ENCODE assay signal across 22 mouse cellular contexts in the genomic region with DNA sequence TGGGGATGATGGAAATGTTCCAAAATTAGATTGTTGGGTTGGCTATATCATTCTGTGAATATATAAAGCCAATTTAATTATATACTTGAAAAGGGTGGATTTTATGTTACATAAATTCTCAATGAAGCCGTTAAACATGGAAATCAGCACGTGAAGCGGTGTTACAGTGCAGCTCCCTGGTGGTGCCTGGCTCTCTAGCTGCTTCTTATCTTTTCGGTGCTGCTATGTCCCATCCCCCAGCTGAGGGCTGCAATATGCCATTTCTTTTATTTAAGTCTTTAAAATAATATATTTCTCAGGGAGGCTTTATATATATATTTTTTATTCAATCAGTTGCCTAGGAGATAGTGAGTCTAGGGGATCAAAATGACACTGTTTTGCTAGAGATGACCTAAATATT.
DNase-seq lines count a peak whose midpoint lies in the region; ATAC-seq lines count a peak whose summit lies in the region.
"Had no signal": no experiment of that assay in that cellular context is flagged by ENCODE, and none has a peak within 500 bp of the region (broad histone marks: within the 10 kb centered on the region; RNA-seq: fewer than 3 reads in every experiment).

No protein-coding gene starts in this region.

- no peak for DNase-seq in hindbrain, embryonic 11.5 days (ENCODE audit: low spot score)
- peak; percentile 46 for DNase-seq in midbrain, embryonic 14.5 days
- no peak for DNase-seq in midbrain, embryonic 10.5 days (ENCODE audit: low spot score)
- DNase-seq: adrenal gland, adult 8-10 months; adrenal gland, postnatal 36 days; B cell, adult 2 months; cerebellum, adult 11 months; cerebellum, adult 8-10 months; cerebellum, postnatal 14 days; embryo, embryonic 11 days; gastrocnemius, adult 2 months; gastrocnemius, postnatal 25 days had no signal

- 75% methylated on average over 4 of the region's 4 CpGs for WGBS in forebrain, embryonic 13.5 days
- WGBS in forebrain, embryonic 16.5 days: 69% methylated on average over 4 of the region's 4 CpGs
- 70% methylated on average over 4 of the region's 4 CpGs for WGBS in hindbrain, embryonic 13.5 days
- 87% methylated on average over 4 of the region's 4 CpGs for WGBS in hindbrain, embryonic 11.5 days
- 63% methylated on average over 4 of the region's 4 CpGs for WGBS in midbrain, embryonic 14.5 days
- 92% methylated on average over 4 of the region's 4 CpGs for WGBS in midbrain, embryonic 10.5 days

- H3K27me3 ChIP-seq in forebrain, embryonic 13.5 days: peaks cover 4% of the 10 kb centered on the region; the same call in 1 of the 2 replicates
- no peaks in the 10 kb centered on the region; the same call in 1 of the 2 replicates for H3K27me3 ChIP-seq in forebrain, embryonic 16.5 days (replicated peaks; ENCODE audit: control insufficient read depth, insufficient read depth, low read length)
- H3K27me3 ChIP-seq in hindbrain, embryonic 13.5 days: peaks cover 19% of the 10 kb centered on the region; the same call in 1 of the 2 replicates
- no peaks in the 10 kb centered on the region; the same call in 1 of the 2 replicates for H3K27me3 ChIP-seq in hindbrain, embryonic 11.5 days (ENCODE audit: control insufficient read depth, insufficient read depth, low read length)
- H3K27me3 ChIP-seq in midbrain, embryonic 14.5 days (ENCODE audit: control insufficient read depth, insufficient read depth, low read length): no peaks in the 10 kb centered on the region
- peaks cover 91% of the 10 kb centered on the region for H3K27me3 ChIP-seq in midbrain, embryonic 10.5 days (ENCODE audit: low read depth, poor library complexity, severe bottlenecking)
- H3K27me3 ChIP-seq: embryonic facial prominence, embryonic 15.5 days; heart, embryonic 12.5 days; hindbrain, embryonic 15.5 days had no signal

- H3K36me3 ChIP-seq in forebrain, embryonic 13.5 days (ENCODE audit: poor library complexity, severe bottlenecking): no peaks in the 10 kb centered on the region
- no peaks in the 10 kb centered on the region for H3K36me3 ChIP-seq in forebrain, embryonic 16.5 days (ENCODE audit: control insufficient read depth, insufficient read depth)
- H3K36me3 ChIP-seq in hindbrain, embryonic 13.5 days: no peaks in the 10 kb centered on the region
- H3K36me3 ChIP-seq in hindbrain, embryonic 11.5 days (ENCODE audit: control insufficient read depth, insufficient read depth, low read length): no peaks in the 10 kb centered on the region
- no peaks in the 10 kb centered on the region for H3K36me3 ChIP-seq in midbrain, embryonic 14.5 days (ENCODE audit: control insufficient read depth, insufficient read depth, low read length)
- H3K36me3 ChIP-seq in midbrain, embryonic 10.5 days: no peaks in the 10 kb centered on the region
- H3K36me3 ChIP-seq: embryonic facial prominence, embryonic 15.5 days; heart, embryonic 12.5 days; hindbrain, embryonic 15.5 days had no signal

- no peak overlapping the region for H3K27ac ChIP-seq in forebrain, embryonic 13.5 days
- H3K27ac ChIP-seq in forebrain, embryonic 16.5 days (ENCODE audit: low read length): no peak overlapping the region
- peak overlapping the region; percentile 35; the same call in 1 of the 2 replicates for H3K27ac ChIP-seq in hindbrain, embryonic 13.5 days
- no peak overlapping the region for H3K27ac ChIP-seq in hindbrain, embryonic 11.5 days (ENCODE audit: low read depth, low read length)
- peak overlapping the region; percentile 14; the same call in 1 of the 2 replicates for H3K27ac ChIP-seq in midbrain, embryonic 14.5 days (replicated peaks; ENCODE audit: low read depth, low read length)
- no peak overlapping the region for H3K27ac ChIP-seq in midbrain, embryonic 10.5 days (replicated peaks)
- H3K27ac ChIP-seq: embryonic facial prominence, embryonic 15.5 days; gastrocnemius, adult 2 months; hindbrain, embryonic 15.5 days had no signal

- H3K4me3 ChIP-seq in forebrain, embryonic 13.5 days: no peak overlapping the region
- H3K4me3 ChIP-seq in forebrain, embryonic 16.5 days (replicated peaks; ENCODE audit: low read length): no peak overlapping the region
- H3K4me3 ChIP-seq in hindbrain, embryonic 13.5 days: no peak overlapping the region
- no peak overlapping the region for H3K4me3 ChIP-seq in hindbrain, embryonic 11.5 days (ENCODE audit: low read depth, low read length)
- H3K4me3 ChIP-seq in midbrain, embryonic 14.5 days (replicated peaks; ENCODE audit: low read depth, low read length): no peak overlapping the region
- H3K4me3 ChIP-seq in midbrain, embryonic 10.5 days: no peak overlapping the region
- H3K4me3 ChIP-seq: embryonic facial prominence, embryonic 15.5 days; erythroblast, embryonic 14.5 days; gastrocnemius, adult 2 months; heart, embryonic 12.5 days; hindbrain, embryonic 15.5 days had no signal

- H3K9ac ChIP-seq in forebrain, embryonic 13.5 days: no peak overlapping the region
- no peak overlapping the region for H3K9ac ChIP-seq in forebrain, embryonic 16.5 days (replicated peaks; ENCODE audit: low read depth, low read length)
- H3K9ac ChIP-seq in hindbrain, embryonic 13.5 days: no peak overlapping the region
- no peak overlapping the region for H3K9ac ChIP-seq in hindbrain, embryonic 11.5 days (ENCODE audit: low read depth, low read length)
- H3K9ac ChIP-seq in midbrain, embryonic 14.5 days (replicated peaks; ENCODE audit: low read length): no peak overlapping the region
- H3K9ac ChIP-seq: embryonic facial prominence, embryonic 15.5 days; heart, embryonic 12.5 days; hindbrain, embryonic 15.5 days had no signal

- no peak overlapping the region for H3K4me2 ChIP-seq in forebrain, embryonic 13.5 days
- no peak overlapping the region for H3K4me2 ChIP-seq in forebrain, embryonic 16.5 days (ENCODE audit: low read length)
- H3K4me2 ChIP-seq in hindbrain, embryonic 13.5 days: no peak overlapping the region
- no peak overlapping the region for H3K4me2 ChIP-seq in hindbrain, embryonic 11.5 days (replicated peaks; ENCODE audit: low read depth, low read length)
- H3K4me2 ChIP-seq in midbrain, embryonic 14.5 days (ENCODE audit: low read length): no peak overlapping the region
- H3K4me2 ChIP-seq: embryonic facial prominence, embryonic 15.5 days; heart, embryonic 12.5 days; hindbrain, embryonic 15.5 days had no signal

- H3K9me3 ChIP-seq in forebrain, embryonic 13.5 days (replicated peaks): no peaks in the 10 kb centered on the region
- no peaks in the 10 kb centered on the region for H3K9me3 ChIP-seq in forebrain, embryonic 16.5 days (ENCODE audit: control insufficient read depth, low read length)
- H3K9me3 ChIP-seq in hindbrain, embryonic 13.5 days: no peaks in the 10 kb centered on the region
- no peaks in the 10 kb centered on the region for H3K9me3 ChIP-seq in hindbrain, embryonic 11.5 days (ENCODE audit: control insufficient read depth, low read length)
- no peaks in the 10 kb centered on the region for H3K9me3 ChIP-seq in midbrain, embryonic 14.5 days (ENCODE audit: control insufficient read depth, low read length)
- H3K9me3 ChIP-seq in midbrain, embryonic 10.5 days (replicated peaks): no peaks in the 10 kb centered on the region
- H3K9me3 ChIP-seq: embryonic facial prominence, embryonic 15.5 days; G1E; heart, embryonic 12.5 days; hindbrain, embryonic 15.5 days had no signal

- H3K4me1 ChIP-seq in forebrain, embryonic 13.5 days: no peaks in the 10 kb centered on the region
- no peaks in the 10 kb centered on the region for H3K4me1 ChIP-seq in forebrain, embryonic 16.5 days (replicated peaks; ENCODE audit: control insufficient read depth, insufficient read depth, low read length)
- H3K4me1 ChIP-seq in hindbrain, embryonic 13.5 days (replicated peaks): no peaks in the 10 kb centered on the region
- no peaks in the 10 kb centered on the region for H3K4me1 ChIP-seq in hindbrain, embryonic 11.5 days (replicated peaks; ENCODE audit: control insufficient read depth, insufficient read depth, low read length)
- no peaks in the 10 kb centered on the region for H3K4me1 ChIP-seq in midbrain, embryonic 14.5 days (ENCODE audit: control insufficient read depth, insufficient read depth, low read length)
- H3K4me1 ChIP-seq in midbrain, embryonic 10.5 days: no peaks in the 10 kb centered on the region
- H3K4me1 ChIP-seq: embryonic facial prominence, embryonic 15.5 days; heart, embryonic 12.5 days; hindbrain, embryonic 15.5 days had no signal

- 0 out of 2 replicates have a peak, but pooled peaks have one; percentile 48 for ATAC-seq in forebrain, embryonic 13.5 days
- no peak for ATAC-seq in forebrain, embryonic 16.5 days
- ATAC-seq in hindbrain, embryonic 13.5 days (ENCODE audit: low FRiP score): no peak
- no peak for ATAC-seq in hindbrain, embryonic 11.5 days (ENCODE audit: low FRiP score)
- ATAC-seq in midbrain, embryonic 14.5 days (ENCODE audit: low FRiP score, low TSS enrichment): no peak
- no peak for ATAC-seq in inflammation-experienced regulatory T-cells, adult 6 months
- ATAC-seq: CD4-positive, CD25-positive, alpha-beta regulatory T cell, adult 4 months had no signal

Comparison
In these comparisons a context has a peak if more than half of its experiments do, and no peak if none do; other contexts are left out.
1. H3K27ac ChIP-seq: peak in hindbrain, embryonic 13.5 days (single experiment) and midbrain, embryonic 14.5 days (single experiment); none in forebrain, embryonic 13.5 days (single experiment), forebrain, embryonic 16.5 days (single experiment), hindbrain, embryonic 11.5 days (single experiment) and midbrain, embryonic 10.5 days (single experiment).